Mouse (Mus musculus): Measurements from ENCODE around the gene D17H6S53E. TPM values are rescaled to one million over a fixed set of nuclear protein-coding genes. Genes with fewer than 3 reads are reported as not detected.

The D17H6S53E gene
- total RNA-seq, 1 experiment, result 11.2 TPM

DNA sequence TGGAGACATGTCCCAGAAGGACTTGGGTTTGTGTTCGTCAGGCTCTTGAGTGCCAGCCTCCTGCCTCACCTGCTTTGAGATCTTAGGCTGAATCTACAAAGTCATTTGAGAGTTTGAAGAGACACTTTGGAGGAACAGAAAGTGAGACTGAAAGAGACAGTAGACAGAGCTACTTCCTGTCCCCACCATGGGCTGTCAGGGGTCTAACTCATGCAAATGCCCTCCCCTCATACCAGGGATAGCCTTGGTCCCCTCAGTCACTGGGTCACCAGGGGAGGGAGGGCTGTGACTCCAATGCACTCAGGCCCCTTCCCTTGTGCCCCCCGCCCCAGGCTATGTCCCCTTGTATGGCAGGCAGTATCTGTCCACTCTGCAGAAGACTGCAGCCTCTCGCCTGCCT is 47.2 kb downstream of the D17H6S53E start:
- H3K4me1 ChIP-seq (ENCODE audit: control insufficient read depth in 2 of 2, insufficient read depth in 2 of 2, low read length in 2 of 2, poor library complexity in 1 of 2), result no peaks in the 10 kb centered on the region
- TF ChIP-seq MAFK (IDR thresholded peaks at IDR 0.05; ENCODE audit: insufficient read depth, low read depth, low read length) (no peak), ZC3H11A (IDR thresholded peaks at IDR 0.05; ENCODE audit: borderline replicate concordance, low read depth, low read length) (no peak), CHD2 (IDR thresholded peaks at IDR 0.05; ENCODE audit: low read depth, low read length) (no peak), ZNF384 (IDR thresholded peaks at IDR 0.05; ENCODE audit: low read depth, low read length) (no peak), HCFC1 (IDR thresholded peaks at IDR 0.05; ENCODE audit: borderline replicate concordance, insufficient read depth, low read length) (no peak)
- DNase-seq (ENCODE audit: low read depth, low spot score), result no peak
- H3K9ac ChIP-seq (ENCODE audit: insufficient read depth, low read depth, low read length, poor library complexity, severe bottlenecking), result no peak overlapping the region
- H3K4me3 ChIP-seq (ENCODE audit: insufficient read depth in 1 of 2, low read depth in 1 of 2, low read length in 2 of 2, poor library complexity in 1 of 2, severe bottlenecking in 1 of 2), result no peak overlapping the region
- H3K27ac ChIP-seq (ENCODE audit: insufficient read depth, low read depth, low read length, poor library complexity, severe bottlenecking), result no peak overlapping the region
- in situ Hi-C loops (cut with MboI; ENCODE audit: low sequenced_read_pairs in 2 of 2, unreplicated experiment in 2 of 2), result no loop called here
- H3K36me3 ChIP-seq (ENCODE audit: control insufficient read depth, insufficient read depth, low read length, poor library complexity, severe bottlenecking), result no peaks in the 10 kb centered on the region
- H3K9me3 ChIP-seq (ENCODE audit: control insufficient read depth, insufficient read depth, low read depth, low read length), result no peaks in the 10 kb centered on the region

DNA sequence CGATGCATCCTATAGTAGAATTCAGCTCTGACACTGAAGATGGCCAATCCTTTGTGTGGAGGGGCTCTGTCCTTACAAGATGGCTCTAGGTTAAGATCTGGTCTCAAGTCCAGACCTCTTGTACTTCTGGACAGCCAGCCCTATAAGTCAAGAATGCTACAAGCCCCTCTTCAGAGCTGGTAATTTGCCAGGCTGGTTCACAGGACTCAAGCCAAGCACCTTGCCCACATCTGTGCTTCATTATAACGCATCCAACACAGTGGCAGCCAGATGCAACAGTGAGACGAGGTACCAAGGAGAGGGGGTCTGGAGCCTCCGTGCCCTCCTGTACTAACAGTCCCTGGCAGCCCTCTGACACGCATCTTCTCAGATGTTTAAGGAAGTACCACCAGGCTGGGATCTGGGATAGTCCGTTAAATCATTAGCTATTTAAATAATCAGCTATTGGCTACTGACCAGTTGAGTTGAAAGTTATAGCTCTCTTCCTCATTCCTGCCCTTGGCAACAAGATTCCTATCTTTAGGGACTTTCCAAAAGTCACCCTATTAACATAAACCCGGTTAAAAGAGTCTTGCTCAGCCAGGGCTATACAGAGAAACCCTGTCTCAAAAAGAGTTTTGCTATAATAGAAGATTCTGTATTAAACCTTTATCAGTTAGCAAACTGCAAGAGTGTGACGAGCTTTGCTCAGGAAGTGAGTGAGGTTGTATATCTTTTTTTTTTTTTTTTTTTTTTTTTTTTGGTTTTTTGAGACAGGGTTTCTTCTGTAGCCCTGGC is 48.2 kb downstream of the D17H6S53E start:
- in situ Hi-C loops (cut with MboI; ENCODE audit: low sequenced_read_pairs in 2 of 2, unreplicated experiment in 2 of 2), result no loop called here
- DNase-seq (ENCODE audit: low read depth, low spot score), result no peak
- Histone ChIP-seq H3K4me3 (ENCODE audit: insufficient read depth in 1 of 2, low read depth in 1 of 2, low read length in 2 of 2, poor library complexity in 1 of 2, severe bottlenecking in 1 of 2) (no peak overlapping the region), H3K36me3 (ENCODE audit: control insufficient read depth, insufficient read depth, low read length, poor library complexity, severe bottlenecking) (no peaks in the 10 kb centered on the region), H3K9me3 (ENCODE audit: control insufficient read depth, insufficient read depth, low read depth, low read length) (no peaks in the 10 kb centered on the region), H3K4me1 (ENCODE audit: control insufficient read depth in 2 of 2, insufficient read depth in 2 of 2, low read length in 2 of 2, poor library complexity in 1 of 2) (no peaks in the 10 kb centered on the region), H3K27ac (ENCODE audit: insufficient read depth, low read depth, low read length, poor library complexity, severe bottlenecking) (no peak overlapping the region), H3K9ac (ENCODE audit: insufficient read depth, low read depth, low read length, poor library complexity, severe bottlenecking) (no peak overlapping the region)
- TF ChIP-seq MAFK (IDR thresholded peaks at IDR 0.05; ENCODE audit: insufficient read depth, low read depth, low read length), result no peak
- no peak for TF ChIP-seq ZNF384 (IDR thresholded peaks at IDR 0.05; ENCODE audit: low read depth, low read length)
- no peak for TF ChIP-seq HCFC1 (IDR thresholded peaks at IDR 0.05; ENCODE audit: borderline replicate concordance, insufficient read depth, low read length)
- TF ChIP-seq CHD2 (IDR thresholded peaks at IDR 0.05; ENCODE audit: low read depth, low read length), result no peak
- TF ChIP-seq ZC3H11A (IDR thresholded peaks at IDR 0.05; ENCODE audit: borderline replicate concordance, low read depth, low read length), result no peak

DNA sequence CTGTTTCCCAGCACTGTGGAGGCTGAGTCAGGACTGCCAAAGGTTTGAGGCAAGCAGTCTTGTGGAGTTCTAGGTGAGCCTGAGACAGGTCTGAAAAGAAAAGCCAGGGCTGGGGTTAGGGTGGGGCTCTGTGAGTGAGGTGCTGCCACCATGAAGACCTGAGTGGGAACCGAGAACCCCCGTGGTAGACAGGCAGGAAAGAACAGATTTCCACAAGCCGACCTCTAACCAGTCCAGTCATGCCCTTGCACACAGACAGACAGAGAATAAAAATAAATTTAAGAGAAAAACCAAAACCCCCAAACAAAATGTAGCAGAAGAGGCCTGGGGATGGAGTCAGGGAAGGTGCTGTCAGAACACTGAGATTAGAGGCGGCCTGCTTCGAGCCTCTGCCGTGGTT is 49.2 kb downstream of the D17H6S53E start:
- Histone ChIP-seq H3K4me1 (ENCODE audit: control insufficient read depth in 2 of 2, insufficient read depth in 2 of 2, low read length in 2 of 2, poor library complexity in 1 of 2) (no peaks in the 10 kb centered on the region), H3K36me3 (ENCODE audit: control insufficient read depth, insufficient read depth, low read length, poor library complexity, severe bottlenecking) (no peaks in the 10 kb centered on the region), H3K9ac (ENCODE audit: insufficient read depth, low read depth, low read length, poor library complexity, severe bottlenecking) (no peak overlapping the region), H3K27ac (ENCODE audit: insufficient read depth, low read depth, low read length, poor library complexity, severe bottlenecking) (no peak overlapping the region), H3K9me3 (ENCODE audit: control insufficient read depth, insufficient read depth, low read depth, low read length) (no peaks in the 10 kb centered on the region), H3K4me3 (ENCODE audit: insufficient read depth in 1 of 2, low read depth in 1 of 2, low read length in 2 of 2, poor library complexity in 1 of 2, severe bottlenecking in 1 of 2) (no peak overlapping the region)
- TF ChIP-seq HCFC1 (IDR thresholded peaks at IDR 0.05; ENCODE audit: borderline replicate concordance, insufficient read depth, low read length) (no peak), ZC3H11A (IDR thresholded peaks at IDR 0.05; ENCODE audit: borderline replicate concordance, low read depth, low read length) (no peak), ZNF384 (IDR thresholded peaks at IDR 0.05; ENCODE audit: low read depth, low read length) (no peak)
- in situ Hi-C loops (cut with MboI; ENCODE audit: low sequenced_read_pairs in 2 of 2, unreplicated experiment in 2 of 2), result no loop called here
- no peak for DNase-seq (ENCODE audit: low read depth, low spot score)

DNA sequence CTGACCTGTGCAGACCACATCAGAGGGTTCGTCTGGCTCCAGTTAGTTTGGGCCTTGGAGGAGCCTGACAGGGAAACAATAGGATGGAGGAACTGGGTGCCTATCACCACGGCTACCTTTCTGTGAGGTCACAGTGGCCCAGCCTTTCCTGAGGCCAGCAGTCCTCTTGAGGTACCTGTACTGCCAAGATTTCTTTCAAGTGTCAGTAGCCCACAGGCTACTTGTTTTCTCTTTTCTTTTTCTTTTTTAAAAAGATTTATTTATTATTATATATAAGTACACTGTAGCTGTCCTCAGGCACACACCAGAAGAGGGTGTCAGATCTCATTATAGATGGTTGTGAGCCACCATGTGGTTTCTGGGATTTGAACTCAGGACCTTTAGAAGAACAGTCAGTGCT is 49.8 kb downstream of the D17H6S53E start, which contains the start of gene Aif1:
Aif1 (minus strand) TSS at position 101 of the 400 bp plus-strand sequence.
- H3K9me3 ChIP-seq (ENCODE audit: control insufficient read depth, insufficient read depth, low read depth, low read length), result no peaks in the 10 kb centered on the region
- no peaks in the 10 kb centered on the region for H3K4me1 ChIP-seq (ENCODE audit: control insufficient read depth in 2 of 2, insufficient read depth in 2 of 2, low read length in 2 of 2, poor library complexity in 1 of 2)
- in situ Hi-C loops (cut with MboI; ENCODE audit: low sequenced_read_pairs in 2 of 2, unreplicated experiment in 2 of 2), result no loop called here
- no peak within 1 kb of the TSS for H3K9ac ChIP-seq (ENCODE audit: insufficient read depth, low read depth, low read length, poor library complexity, severe bottlenecking)
- no peak for DNase-seq (ENCODE audit: low read depth, low spot score)
- H3K27ac ChIP-seq (ENCODE audit: insufficient read depth, low read depth, low read length, poor library complexity, severe bottlenecking), result no peak within 1 kb of the TSS
- no peak within 1 kb of the TSS for H3K4me3 ChIP-seq (ENCODE audit: insufficient read depth in 1 of 2, low read depth in 1 of 2, low read length in 2 of 2, poor library complexity in 1 of 2, severe bottlenecking in 1 of 2)
- no peaks in the 10 kb centered on the region for H3K36me3 ChIP-seq (ENCODE audit: control insufficient read depth, insufficient read depth, low read length, poor library complexity, severe bottlenecking)
- no peak for TF ChIP-seq CHD2 (IDR thresholded peaks at IDR 0.05; ENCODE audit: low read depth, low read length)
- TF ChIP-seq ZNF384 (IDR thresholded peaks at IDR 0.05; ENCODE audit: low read depth, low read length), result no peak
- no peak for TF ChIP-seq HCFC1 (IDR thresholded peaks at IDR 0.05; ENCODE audit: borderline replicate concordance, insufficient read depth, low read length)
- TF ChIP-seq MAFK (IDR thresholded peaks at IDR 0.05; ENCODE audit: insufficient read depth, low read depth, low read length), result no peak
- no peak for TF ChIP-seq ZC3H11A (IDR thresholded peaks at IDR 0.05; ENCODE audit: borderline replicate concordance, low read depth, low read length)

Other genes starting within 250 kb of the D17H6S53E start
- 9.4 and 11.5 TPM in 2 replicates for gene Zbtb12, start 246.9 kb upstream of the D17H6S53E start, total RNA-seq (2012; rRNA removed)
- gene Gm20547, start 244.3 kb upstream of the D17H6S53E start, total RNA-seq (2012; rRNA removed), result 0.31 TPM in 1 of 2 replicates, not detected in the other
- 5.0 TPM in 2 replicates for gene C2, start 228.1 kb upstream of the D17H6S53E start, total RNA-seq (2012; rRNA removed)
- 124 and 147 TPM in 2 replicates for gene Ehmt2, start 227.9 kb upstream of the D17H6S53E start, total RNA-seq (2012; rRNA removed)
- gene Slc44a4, start 211.9 kb upstream of the D17H6S53E start, total RNA-seq (2012; rRNA removed), result 5.5 and 8.7 TPM in 2 replicates
- gene Neu1, start 195.1 kb upstream of the D17H6S53E start, total RNA-seq (2012; rRNA removed), result 24.0 and 40.6 TPM in 2 replicates
- 11.0 and 14.6 TPM in 2 replicates for gene Hspa1b, start 167.1 kb upstream of the D17H6S53E start, total RNA-seq (2012; rRNA removed)
- 1.9 TPM in 1 of 2 replicates, not detected in the other for gene Gm20481, start 156.5 kb upstream of the D17H6S53E start, total RNA-seq (2012; rRNA removed)
- 5.8 and 5.9 TPM in 2 replicates for gene Hspa1a, start 154.2 kb upstream of the D17H6S53E start, total RNA-seq (2012; rRNA removed)
- gene Hspa1l, start 153.7 kb upstream of the D17H6S53E start, total RNA-seq (2012; rRNA removed), result 0.45 and 0.48 TPM in 2 replicates
- gene Lsm2, start 144.5 kb upstream of the D17H6S53E start, total RNA-seq (2012; rRNA removed), result 52.1 and 64.4 TPM in 2 replicates
- 303 and 453 TPM in 2 replicates for gene Vars, start 125.4 kb upstream of the D17H6S53E start, total RNA-seq (2012; rRNA removed)
- 0.21 and 0.31 TPM in 2 replicates for gene Vwa7, start 109.8 kb upstream of the D17H6S53E start, total RNA-seq (2012; rRNA removed)
- gene Sapcd1, start 98.4 kb upstream of the D17H6S53E start, total RNA-seq (2012; rRNA removed), result 3.1 and 4.7 TPM in 2 replicates
- 2.7 and 3.2 TPM in 2 replicates for gene Msh5, start 79.6 kb upstream of the D17H6S53E start, total RNA-seq (2012; rRNA removed)
- 113 and 133 TPM in 2 replicates for gene Clic1, start 76.4 kb upstream of the D17H6S53E start, total RNA-seq (2012; rRNA removed)
- 45.0 and 57.5 TPM in 2 replicates for gene Ddah2, start 67.3 kb upstream of the D17H6S53E start, total RNA-seq (2012; rRNA removed)
- not detected in 2 replicates for gene Ly6g6c, start 61.0 kb upstream of the D17H6S53E start, total RNA-seq (2012; rRNA removed)
- gene Mpig6b, start 60.2 kb upstream of the D17H6S53E start, total RNA-seq (2012; rRNA removed), result 0.26 TPM in 1 of 2 replicates, not detected in the other
- 13.4 and 36.1 TPM in 2 replicates for gene Ly6g6e, start 49.5 kb upstream of the D17H6S53E start, total RNA-seq (2012; rRNA removed)
- gene Ly6g6d, start 48.3 kb upstream of the D17H6S53E start, total RNA-seq (2012; rRNA removed), result 1.6 and 4.9 TPM in 2 replicates
- not detected in 2 replicates for gene Ly6g6f, start 40.8 kb upstream of the D17H6S53E start, total RNA-seq (2012; rRNA removed)
- gene Abhd16a, start 37.1 kb upstream of the D17H6S53E start, total RNA-seq (2012; rRNA removed), result 30.7 and 40.4 TPM in 2 replicates
- gene Ly6g5c, start 18.1 kb upstream of the D17H6S53E start, total RNA-seq (2012; rRNA removed), result 0.49 TPM in 1 of 2 replicates, not detected in the other
- gene Ly6g5b, start 10.9 kb upstream of the D17H6S53E start, total RNA-seq (2012; rRNA removed), result 1.4 and 1.5 TPM in 2 replicates
- gene Gpank1, start 4.9 kb upstream of the D17H6S53E start, total RNA-seq (2012; rRNA removed), result 21.9 and 31.1 TPM in 2 replicates
- 78.0 and 98.6 TPM in 2 replicates for gene Csnk2b, start 4.3 kb upstream of the D17H6S53E start, total RNA-seq (2012; rRNA removed)
- gene Apom, start 5.7 kb downstream of the D17H6S53E start, total RNA-seq (2012; rRNA removed), result 7.5 and 10.0 TPM in 2 replicates
- gene Bag6, start 8.8 kb downstream of the D17H6S53E start, total RNA-seq (2012; rRNA removed), result 208 and 245 TPM in 2 replicates
- 147 and 161 TPM in 2 replicates for gene Prrc2a, start 38.5 kb downstream of the D17H6S53E start, total RNA-seq (2012; rRNA removed)
- not detected in 2 replicates for gene Aif1, start 49.7 kb downstream of the D17H6S53E start, total RNA-seq (2012; rRNA removed)
- 2.6 and 2.7 TPM in 2 replicates for gene Lst1, start 62.1 kb downstream of the D17H6S53E start, total RNA-seq (2012; rRNA removed)
- 10.1 and 19.6 TPM in 2 replicates for gene Ltb, start 68.1 kb downstream of the D17H6S53E start, total RNA-seq (2012; rRNA removed)
- 0.22 TPM in 1 of 2 replicates, not detected in the other for gene Tnf, start 75.6 kb downstream of the D17H6S53E start, total RNA-seq (2012; rRNA removed)
- 0.13 TPM in 1 of 2 replicates, not detected in the other for gene Lta, start 79.0 kb downstream of the D17H6S53E start, total RNA-seq (2012; rRNA removed)
- gene Gm16181, start 94.5 kb downstream of the D17H6S53E start, total RNA-seq (2012; rRNA removed), result not detected in 2 replicates
- gene Atp6v1g2, start 107.3 kb downstream of the D17H6S53E start, total RNA-seq (2012; rRNA removed), result 0.21 and 0.71 TPM in 2 replicates
- 6.1 and 6.6 TPM in 2 replicates for gene Nfkbil1, start 109.4 kb downstream of the D17H6S53E start, total RNA-seq (2012; rRNA removed)
- 316 and 414 TPM in 2 replicates for gene Ddx39b, start 115.4 kb downstream of the D17H6S53E start, total RNA-seq (2012; rRNA removed)
- 30.1 and 44.9 TPM in 2 replicates for gene H2-D1, start 136.4 kb downstream of the D17H6S53E start, total RNA-seq (2012; rRNA removed)
- 0.11 TPM in 1 of 2 replicates, not detected in the other for gene H2-Q1, start 194.0 kb downstream of the D17H6S53E start, total RNA-seq (2012; rRNA removed)
- gene H2-Q2, start 215.9 kb downstream of the D17H6S53E start, total RNA-seq (2012; rRNA removed), result 0.67 and 1.4 TPM in 2 replicates

All from ES-E14 (cell line).